Mouse (Mus musculus) heart, embryonic 16.5 days (tissue): ENCODE results near the gene Gucd1. TPM values are rescaled to one million over a fixed set of nuclear protein-coding genes. Genes with fewer than 3 reads are reported as not detected.
"Not testable (repeated sequence)": the region's sequence is repeated elsewhere in the genome, so short reads cannot be mapped to it uniquely, and the experiment has no call there.

ENCODE experiments used
- ATAC-seq: fragments of 200-750 bp; cut with Nextera tagmentation; replicated peaks from 2 replicates; pipeline ENCODE4 v1.8.0; 2017; ENCODE audit warnings: moderate number of reproducible peaks; ENCODE audit not compliant: insufficient read depth, low FRiP score; ENCODE audit errors: extremely low read depth
- H3K27ac ChIP-seq: fragments of 300-500 bp; sonication (generic); 2 replicates; pipeline ENCODE4 v1.5.1; 2014; ENCODE audit warnings: mild to moderate bottlenecking, low read length, control low read depth, moderate library complexity
- H3K27me3 ChIP-seq: fragments of 300-500 bp; sonication (generic); 2 replicates; pipeline ENCODE4 v1.6.1; 2014; ENCODE audit warnings: low read length, mixed read lengths; ENCODE audit not compliant: control insufficient read depth, insufficient read depth
- H3K36me3 ChIP-seq: fragments of 300-500 bp; sonication (generic); 2 replicates; pipeline ENCODE4 v1.6.1; 2014; ENCODE audit not compliant: control insufficient read depth, insufficient read depth
- H3K4me1 ChIP-seq: fragments of 300-500 bp; sonication (generic); 2 replicates; pipeline ENCODE4 v1.6.1; 2014; ENCODE audit warnings: low read length, mixed read lengths; ENCODE audit not compliant: control insufficient read depth, insufficient read depth
- H3K4me2 ChIP-seq: fragments of 300-500 bp; sonication (generic); 2 replicates; pipeline ENCODE4 v1.6.1; 2014; ENCODE audit warnings: low read depth, mild to moderate bottlenecking, control low read depth, low read length
- H3K4me3 ChIP-seq: fragments of 300-500 bp; sonication (generic); 2 replicates; pipeline ENCODE4 v1.5.1; 2014; ENCODE audit warnings: mild to moderate bottlenecking, control low read depth, low read length
- H3K9ac ChIP-seq: fragments of 300-500 bp; sonication (generic); 2 replicates; pipeline ENCODE4 v1.6.1; 2014; ENCODE audit warnings: low read length, control low read depth
- H3K9me3 ChIP-seq: fragments of 300-500 bp; sonication (generic); replicated peaks from 2 replicates; pipeline ENCODE4 v1.6.1; 2016; ENCODE audit warnings: low read length; ENCODE audit not compliant: control insufficient read depth
- WGBS: fragments of 180-500 bp; shearing (Covaris S2); extraction: QIAGEN DNeasy Blood & Tissue Kit; methylation state at CpG from one replicate; pipeline ENCODE4 v1.1.7; 2014; 5-methylcytosine and 5-hydroxymethylcytosine counted together
- polyA plus RNA-seq: library from polyadenylated mRNA; unstranded; fragments of >200 nt; fragmentation: Nextera tagmentation; extraction: Ambion mirVana; gene quantifications from 2 replicates; pipeline ENCODE4 v1.2.1, GENCODE M21; 2015

Gene Gucd1
- polyA plus RNA-seq, 1 experiment from 2014 or later, result 26.9 TPM

GRCm38 (mm10) chr10:75378688-75379087 is 139.1 kb downstream of the Gucd1 start:
- no peak overlapping the region for H3K4me3 ChIP-seq
- H3K9ac ChIP-seq, result no peak overlapping the region
- no peaks in the 10 kb centered on the region for H3K36me3 ChIP-seq
- H3K27me3 ChIP-seq, result no peaks in the 10 kb centered on the region
- H3K9me3 ChIP-seq, result no peaks in the 10 kb centered on the region
- WGBS, result 32% methylated on average over 10 of the region's 10 CpGs
- H3K4me2 ChIP-seq, result peak overlapping the region; percentile 29
- H3K4me1 ChIP-seq, result peaks cover 6% of the 10 kb centered on the region; the same call in 1 of the 2 replicates
- peak overlapping the region; percentile 80 for H3K27ac ChIP-seq
- ATAC-seq, result peak; percentile 67; the same call in 1 of the 2 replicates

GRCm38 (mm10) chr10:75373655-75374351 is 144.0 kb downstream of the Gucd1 start:
- not testable (repeated sequence) for H3K4me2 ChIP-seq, H3K9me3 ChIP-seq, H3K9ac ChIP-seq, H3K36me3 ChIP-seq, H3K4me1 ChIP-seq, H3K27me3 ChIP-seq, H3K4me3 ChIP-seq
- peak overlapping the region; percentile 72 for H3K27ac ChIP-seq
- peak; percentile 83 for ATAC-seq
- 31% methylated on average over 11 of the region's 19 CpGs for WGBS

- no peaks in the 10 kb centered on the region for H3K27me3 ChIP-seq
- no peak overlapping the region; the same call in 1 of the 2 replicates for H3K9ac ChIP-seq
- H3K4me3 ChIP-seq, result peak overlapping the region; percentile 43
- peak overlapping the region; percentile 47 for H3K4me2 ChIP-seq
- H3K9me3 ChIP-seq, result no peaks in the 10 kb centered on the region
- peaks cover 17% of the 10 kb centered on the region for H3K4me1 ChIP-seq
- H3K27ac ChIP-seq, result peak overlapping the region; percentile 82
- no peaks in the 10 kb centered on the region for H3K36me3 ChIP-seq
- no peak for ATAC-seq
- WGBS, result 47% methylated on average over 6 of the region's 6 CpGs
Measured at GRCm38 (mm10) chr10:75365231-75365633, 152.5 kb downstream of the Gucd1 start.

GRCm38 (mm10) chr10:75364796-75365195 is 153.0 kb downstream of the Gucd1 start:
- Histone ChIP-seq H3K27me3 (no peaks in the 10 kb centered on the region), H3K4me1 (peaks cover 17% of the 10 kb centered on the region), H3K36me3 (no peaks in the 10 kb centered on the region), H3K9me3 (no peaks in the 10 kb centered on the region), H3K27ac (peak overlapping the region; percentile 82), H3K9ac (no peak overlapping the region), H3K4me2 (peak overlapping the region; percentile 9), H3K4me3 (no peak overlapping the region)
- ATAC-seq, result no peak
- WGBS, result 64% methylated on average over 9 of the region's 9 CpGs

GRCm38 (mm10) chr10:75364214-75364690 is 153.5 kb downstream of the Gucd1 start:
- H3K9me3 ChIP-seq, H3K9ac ChIP-seq, H3K36me3 ChIP-seq, H3K4me3 ChIP-seq, H3K4me2 ChIP-seq, H3K27me3 ChIP-seq: not testable (repeated sequence)
- WGBS, result 0% methylated on average over 1 of the region's 1 CpGs
- Histone ChIP-seq H3K4me1 (peaks cover 17% of the 10 kb centered on the region), H3K27ac (peak overlapping the region; percentile 82)
- peak; percentile 89 for ATAC-seq

- Histone ChIP-seq H3K27ac (no peak overlapping the region; the same call in 1 of the 2 replicates), H3K4me2 (no peak overlapping the region), H3K36me3 (no peaks in the 10 kb centered on the region), H3K9ac (no peak overlapping the region), H3K9me3 (no peaks in the 10 kb centered on the region), H3K4me1 (peaks cover 6% of the 10 kb centered on the region; the same call in 1 of the 2 replicates), H3K4me3 (no peak overlapping the region), H3K27me3 (no peaks in the 10 kb centered on the region)
- ATAC-seq, result no peak
- WGBS, result 39% methylated on average over 4 of the region's 4 CpGs
Measured at GRCm38 (mm10) chr10:75355341-75355740, 162.4 kb downstream of the Gucd1 start.

GRCm38 (mm10) chr10:75353838-75354241 is 163.9 kb downstream of the Gucd1 start:
- not testable (repeated sequence) for H3K9me3 ChIP-seq, H3K4me1 ChIP-seq, H3K27me3 ChIP-seq, H3K4me3 ChIP-seq, H3K4me2 ChIP-seq, H3K36me3 ChIP-seq, H3K27ac ChIP-seq, H3K9ac ChIP-seq
- WGBS, result 38% methylated on average over 8 of the region's 9 CpGs
- 0 out of 2 replicates have a peak, but pooled peaks have one; percentile 37 for ATAC-seq

- H3K9me3 ChIP-seq, result no peaks in the 10 kb centered on the region
- H3K4me3 ChIP-seq, result no peak overlapping the region
- WGBS, result 91% methylated on average over 12 of the region's 12 CpGs
- H3K27me3 ChIP-seq, result no peaks in the 10 kb centered on the region
- no peak overlapping the region for H3K27ac ChIP-seq
- ATAC-seq, result no peak
- H3K4me2 ChIP-seq, result no peak overlapping the region
- peaks cover 6% of the 10 kb centered on the region; the same call in 1 of the 2 replicates for H3K4me1 ChIP-seq
- no peaks in the 10 kb centered on the region for H3K36me3 ChIP-seq
- no peak overlapping the region for H3K9ac ChIP-seq
Measured at GRCm38 (mm10) chr10:75352541-75352940, 165.2 kb downstream of the Gucd1 start.

GRCm38 (mm10) chr10:75350564-75350963 is 167.2 kb downstream of the Gucd1 start:
- Histone ChIP-seq H3K27ac (no peak overlapping the region), H3K4me3 (no peak overlapping the region), H3K27me3 (no peaks in the 10 kb centered on the region), H3K4me2 (no peak overlapping the region), H3K36me3 (no peaks in the 10 kb centered on the region), H3K4me1 (peaks cover 5% of the 10 kb centered on the region; the same call in 1 of the 2 replicates), H3K9ac (no peak overlapping the region), H3K9me3 (peaks cover 6% of the 10 kb centered on the region; the same call in 1 of the 2 replicates)
- no peak for ATAC-seq
- 58% methylated on average over 5 of the region's 5 CpGs for WGBS
